In genomic region chr10:67400434-67400833, GRCm38 (mm10) we compare ENCODE assay signal across 18 mouse cellular contexts.
DNase-seq lines count a peak whose midpoint lies in the region; ATAC-seq and TF ChIP-seq lines count a peak whose summit lies in the region.
"Had no signal": no experiment of that assay in that cellular context is flagged by ENCODE, and none has a peak within 500 bp of the region (broad histone marks: within the 10 kb centered on the region; RNA-seq: fewer than 3 reads in every experiment).

No protein-coding gene starts in this region.

- H3K27me3 ChIP-seq in limb, embryonic 12.5 days = peaks cover 9% of the 10 kb centered on the region
- H3K27me3 ChIP-seq in limb, embryonic 10.5 days (ENCODE audit: low read depth, poor library complexity, severe bottlenecking) = peaks cover 6% of the 10 kb centered on the region; the same call in 1 of the 2 replicates
- H3K27me3 ChIP-seq in lung, embryonic 15.5 days = no peaks in the 10 kb centered on the region
- no peaks in the 10 kb centered on the region for H3K27me3 ChIP-seq in liver, postnatal 0 days (ENCODE audit: insufficient read depth, low read length)
- no peaks in the 10 kb centered on the region for H3K27me3 ChIP-seq in forebrain, embryonic 11.5 days (ENCODE audit: control insufficient read depth, insufficient read depth, low read length)
- H3K27me3 ChIP-seq: embryonic facial prominence, embryonic 13.5 days; forebrain, embryonic 12.5 days had no signal

- peaks cover 16% of the 10 kb centered on the region for H3K4me1 ChIP-seq in limb, embryonic 12.5 days (replicated peaks)
- peaks cover 40% of the 10 kb centered on the region for H3K4me1 ChIP-seq in limb, embryonic 10.5 days
- no peaks in the 10 kb centered on the region for H3K4me1 ChIP-seq in lung, embryonic 15.5 days
- H3K4me1 ChIP-seq in liver, postnatal 0 days (ENCODE audit: insufficient read depth) = no peaks in the 10 kb centered on the region
- H3K4me1 ChIP-seq in forebrain, embryonic 11.5 days (replicated peaks; ENCODE audit: control insufficient read depth, insufficient read depth, low read length) = no peaks in the 10 kb centered on the region
- H3K4me1 ChIP-seq: forebrain, embryonic 12.5 days; heart, embryonic 10.5 days; hindbrain, embryonic 10.5 days had no signal

- ATAC-seq in limb, embryonic 12.5 days (ENCODE audit: insufficient number of reproducible peaks, insufficient read depth, low FRiP score, low TSS enrichment, low read depth) = no peak
- peak; percentile 35; the same call in 1 of the 2 replicates for ATAC-seq in lung, embryonic 15.5 days (ENCODE audit: borderline replicate concordance, extremely low read depth, low FRiP score, low TSS enrichment)
- no peak for ATAC-seq in liver, postnatal 0 days
- ATAC-seq in forebrain, embryonic 11.5 days (replicated peaks; ENCODE audit: low FRiP score) = no peak

- 35% methylated on average over 5 of the region's 5 CpGs for WGBS in limb, embryonic 12.5 days
- WGBS in limb, embryonic 10.5 days = 52% methylated on average over 5 of the region's 5 CpGs
- WGBS in lung, embryonic 15.5 days = 45% methylated on average over 5 of the region's 5 CpGs
- WGBS in liver, postnatal 0 days (ENCODE audit: insufficient replicate concordance) = 25% methylated on average over 5 of the region's 5 CpGs
- WGBS in forebrain, embryonic 11.5 days = 67% methylated on average over 5 of the region's 5 CpGs

- no peaks in the 10 kb centered on the region for H3K9me3 ChIP-seq in limb, embryonic 12.5 days
- H3K9me3 ChIP-seq in limb, embryonic 10.5 days (replicated peaks) = no peaks in the 10 kb centered on the region
- no peaks in the 10 kb centered on the region for H3K9me3 ChIP-seq in lung, embryonic 15.5 days
- H3K9me3 ChIP-seq in liver, postnatal 0 days (ENCODE audit: low read length) = no peaks in the 10 kb centered on the region
- H3K9me3 ChIP-seq in forebrain, embryonic 11.5 days (ENCODE audit: control insufficient read depth, low read length) = no peaks in the 10 kb centered on the region
- H3K9me3 ChIP-seq: embryonic facial prominence, embryonic 13.5 days; forebrain, embryonic 12.5 days; heart, embryonic 10.5 days; hindbrain, embryonic 10.5 days had no signal

- no peak for TF ChIP-seq CTCF in liver, postnatal 0 days (IDR thresholded peaks at IDR 0.05; ENCODE audit: low read depth)

- H3K36me3 ChIP-seq in limb, embryonic 12.5 days = no peaks in the 10 kb centered on the region
- H3K36me3 ChIP-seq in limb, embryonic 10.5 days = no peaks in the 10 kb centered on the region
- no peaks in the 10 kb centered on the region for H3K36me3 ChIP-seq in lung, embryonic 15.5 days
- no peaks in the 10 kb centered on the region for H3K36me3 ChIP-seq in liver, postnatal 0 days (replicated peaks; ENCODE audit: insufficient read depth, low read length)
- no peaks in the 10 kb centered on the region for H3K36me3 ChIP-seq in forebrain, embryonic 11.5 days (ENCODE audit: control insufficient read depth, insufficient read depth, low read length)
- H3K36me3 ChIP-seq: embryonic facial prominence, embryonic 13.5 days; forebrain, embryonic 12.5 days; heart, embryonic 10.5 days; hindbrain, embryonic 10.5 days had no signal

- H3K27ac ChIP-seq in limb, embryonic 12.5 days = no peak overlapping the region
- H3K27ac ChIP-seq in limb, embryonic 10.5 days = no peak overlapping the region
- H3K27ac ChIP-seq in lung, embryonic 15.5 days = no peak overlapping the region
- no peak overlapping the region for H3K27ac ChIP-seq in liver, postnatal 0 days (ENCODE audit: low read depth)
- H3K27ac ChIP-seq in forebrain, embryonic 11.5 days (ENCODE audit: low read depth, low read length) = no peak overlapping the region
- H3K27ac ChIP-seq: embryonic facial prominence, embryonic 13.5 days; forebrain, embryonic 12.5 days; gastrocnemius, adult 2 months; heart, embryonic 10.5 days; hindbrain, embryonic 10.5 days had no signal

- TF ChIP-seq EP300 in liver, postnatal 0 days (IDR thresholded peaks at IDR 0.05; ENCODE audit: low read depth) = no peak

- no peak overlapping the region for H3K9ac ChIP-seq in limb, embryonic 12.5 days (replicated peaks)
- no peak overlapping the region for H3K9ac ChIP-seq in lung, embryonic 15.5 days
- H3K9ac ChIP-seq in liver, postnatal 0 days (replicated peaks) = no peak overlapping the region
- no peak overlapping the region for H3K9ac ChIP-seq in forebrain, embryonic 11.5 days (ENCODE audit: low read length)
- H3K9ac ChIP-seq: embryonic facial prominence, embryonic 13.5 days; forebrain, embryonic 12.5 days had no signal

- H3K4me3 ChIP-seq in limb, embryonic 12.5 days (replicated peaks) = no peak overlapping the region
- no peak overlapping the region for H3K4me3 ChIP-seq in limb, embryonic 10.5 days
- no peak overlapping the region for H3K4me3 ChIP-seq in lung, embryonic 15.5 days
- H3K4me3 ChIP-seq in liver, postnatal 0 days (ENCODE audit: low read depth, low read length) = no peak overlapping the region
- no peak overlapping the region for H3K4me3 ChIP-seq in forebrain, embryonic 11.5 days (ENCODE audit: low read depth, low read length)
- H3K4me3 ChIP-seq: embryonic facial prominence, embryonic 13.5 days; forebrain, embryonic 12.5 days; gastrocnemius, adult 2 months; heart, embryonic 10.5 days; hindbrain, embryonic 10.5 days had no signal

- H3K4me2 ChIP-seq in limb, embryonic 12.5 days = peak overlapping the region; percentile 13; the same call in 1 of the 2 replicates
- no peak overlapping the region for H3K4me2 ChIP-seq in lung, embryonic 15.5 days
- no peak overlapping the region for H3K4me2 ChIP-seq in liver, postnatal 0 days (ENCODE audit: low read depth, low read length)
- H3K4me2 ChIP-seq in forebrain, embryonic 11.5 days (ENCODE audit: low read depth, low read length, severe bottlenecking) = no peak overlapping the region
- H3K4me2 ChIP-seq: embryonic facial prominence, embryonic 13.5 days; forebrain, embryonic 12.5 days; liver, embryonic 11.5 days; midbrain, embryonic 11.5 days had no signal

- DNase-seq in limb, embryonic 10.5 days (ENCODE audit: low spot score) = no peak
- peak; percentile 4 to 35 for DNase-seq in natural killer cell, adult 2 months (ENCODE audit: low spot score in 2 of 2)
- no peak for DNase-seq in cerebellum, postnatal 36 days
- DNase-seq in liver, postnatal 0 days = no peak
- DNase-seq in adrenal gland, adult 18-20 months (ENCODE audit: low spot score in 2 of 2) = no peak
- DNase-seq in forebrain, embryonic 11.5 days (ENCODE audit: low spot score) = no peak
- DNase-seq: adrenal gland, adult 2 months; cerebellum, postnatal 10 days; gastrocnemius, adult 2 months; kidney, adult 18-20 months had no signal

Comparison
In these comparisons a context has a peak if more than half of its experiments do, and no peak if none do; other contexts are left out.
1. DNase-seq: peak in natural killer cell, adult 2 months (2 of 2); none in limb, embryonic 10.5 days (single experiment), cerebellum, postnatal 36 days (0 of 2), liver, postnatal 0 days (single experiment), adrenal gland, adult 18-20 months (0 of 2) and forebrain, embryonic 11.5 days (single experiment).